Mouse (Mus musculus) bone marrow macrophage, adult 2 months (primary cell): ENCODE results near the gene Kif1c.

Experiments used
- CTCF ChIP-seq: IDR thresholded peaks from 2 replicates; pipeline ENCODE4 v1.5.1; 2012; ENCODE audit warnings: low read depth, mild to moderate bottlenecking, low read length, moderate library complexity
- POLR2A ChIP-seq: IDR thresholded peaks from 2 replicates; pipeline ENCODE4 v1.6.1; 2012; ENCODE audit warnings: mild to moderate bottlenecking, low read depth, low read length, borderline replicate concordance

DNA sequence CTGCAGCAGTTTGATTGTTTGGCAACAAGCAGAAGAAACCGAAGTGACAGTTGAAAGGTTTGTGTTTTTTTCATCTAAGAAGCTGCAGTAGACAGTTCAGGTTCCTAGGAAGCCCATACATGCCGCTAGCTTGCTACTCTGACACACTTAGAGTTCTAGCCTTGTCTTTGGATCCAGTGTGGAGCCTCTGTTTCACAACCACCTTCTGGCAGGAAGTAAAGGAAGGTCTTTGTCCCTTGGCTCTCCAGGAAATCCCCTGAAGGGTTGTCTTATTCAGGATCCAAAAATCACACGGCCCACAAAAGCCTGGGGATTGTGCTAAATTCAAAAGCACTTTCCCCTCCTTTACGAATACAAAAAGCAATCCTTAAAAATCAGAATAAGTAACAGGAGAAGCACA lies 54.1 kb downstream of the Kif1c start:
- TF ChIP-seq CTCF (no peak), POLR2A (no peak)
